Mouse (Mus musculus) frontal cortex, postnatal 36 days (tissue): ENCODE results near the gene Phf21b.
"Not testable (repeated sequence)": the region's sequence is repeated elsewhere in the genome, so short reads cannot be mapped to it uniquely, and the experiment has no call there.

Experiments used
- DNase-seq, 2 experiments: peaks; one replicate each; pipeline ENCODE4 v3.0.0; 2022; ENCODE audit warnings: low spot score in 2 of 2

The Phf21b gene

GRCm38 (mm10) chr15:84775421-84776174 lies 80.3 kb downstream of the Phf21b start:
- no peak for DNase-seq

- DNase-seq, result no peak
Observed at GRCm38 (mm10) chr15:84772191-84773111, 83.4 kb downstream of the Phf21b start.

GRCm38 (mm10) chr15:84769641-84770341 lies 86.1 kb downstream of the Phf21b start:
- no peak for DNase-seq

- not testable (repeated sequence) for DNase-seq
Observed at GRCm38 (mm10) chr15:84768531-84768930, 87.3 kb downstream of the Phf21b start.

GRCm38 (mm10) chr15:84766621-84767020 lies 89.2 kb downstream of the Phf21b start:
- no peak for DNase-seq

- no peak for DNase-seq
Observed at GRCm38 (mm10) chr15:84763423-84763812, 92.4 kb downstream of the Phf21b start.

- no peak for DNase-seq
Observed at GRCm38 (mm10) chr15:84762712-84763422, 93.0 kb downstream of the Phf21b start.

GRCm38 (mm10) chr15:84758493-84758892 lies 97.4 kb downstream of the Phf21b start:
- DNase-seq, result no peak

- no peak for DNase-seq
Observed at GRCm38 (mm10) chr15:84756426-84756825, 99.4 kb downstream of the Phf21b start.

GRCm38 (mm10) chr15:84754987-84755386 lies 100.9 kb downstream of the Phf21b start:
- peak; percentile 75 to 78 for DNase-seq

- DNase-seq, result no peak
Observed at GRCm38 (mm10) chr15:84745831-84746230, 110.0 kb downstream of the Phf21b start.

- DNase-seq, result no peak
Observed at GRCm38 (mm10) chr15:84744308-84744707, 111.5 kb downstream of the Phf21b start.

- DNase-seq, result no peak
Observed at GRCm38 (mm10) chr15:84743347-84743746, 112.5 kb downstream of the Phf21b start.

GRCm38 (mm10) chr15:84741573-84741972 lies 114.3 kb downstream of the Phf21b start:
- DNase-seq, result no peak

- no peak for DNase-seq
Observed at GRCm38 (mm10) chr15:84738246-84738645, 117.6 kb downstream of the Phf21b start.

GRCm38 (mm10) chr15:84736994-84737346 lies 118.9 kb downstream of the Phf21b start:
- DNase-seq, result no peak

GRCm38 (mm10) chr15:84736346-84736993 lies 119.4 kb downstream of the Phf21b start:
- DNase-seq, result no peak
